Mouse (Mus musculus) cerebellum, adult 8-10 months (tissue): Measurements from ENCODE around the gene Magi1.
A peak's percentile ranks its signal among the peaks of the same experiment; 100 is the strongest.

Experiments used
- DNase-seq: peaks from one replicate; pipeline ENCODE4 v3.0.0; 2022

Gene Magi1

GRCm38 (mm10) chr6:94103581-94103980 lies 180.1 kb downstream of the Magi1 start:
- no peak for DNase-seq

- DNase-seq, result no peak
Measured at GRCm38 (mm10) chr6:94101256-94101655, 182.5 kb downstream of the Magi1 start.

- no peak for DNase-seq
Measured at GRCm38 (mm10) chr6:94094924-94095685, 188.6 kb downstream of the Magi1 start.

- DNase-seq, result no peak
Measured at GRCm38 (mm10) chr6:94092969-94093597, 190.6 kb downstream of the Magi1 start.

GRCm38 (mm10) chr6:94092500-94092899 lies 191.2 kb downstream of the Magi1 start:
- DNase-seq, result no peak

- no peak for DNase-seq
Measured at GRCm38 (mm10) chr6:94086855-94087254, 196.9 kb downstream of the Magi1 start.

- DNase-seq, result no peak
Measured at GRCm38 (mm10) chr6:94084752-94085151, 199.0 kb downstream of the Magi1 start.

GRCm38 (mm10) chr6:94083459-94083858 lies 200.3 kb downstream of the Magi1 start:
- no peak for DNase-seq

- peak; percentile 78 for DNase-seq
Measured at GRCm38 (mm10) chr6:94080933-94081545, 202.7 kb downstream of the Magi1 start.

GRCm38 (mm10) chr6:94078934-94079333 lies 204.8 kb downstream of the Magi1 start:
- DNase-seq, result no peak

GRCm38 (mm10) chr6:94077013-94077412 lies 206.7 kb downstream of the Magi1 start:
- no peak for DNase-seq

GRCm38 (mm10) chr6:94075990-94076389 lies 207.7 kb downstream of the Magi1 start:
- DNase-seq, result no peak

- no peak for DNase-seq
Measured at GRCm38 (mm10) chr6:94075228-94075627, 208.5 kb downstream of the Magi1 start.

GRCm38 (mm10) chr6:94071676-94072075 lies 212.0 kb downstream of the Magi1 start:
- no peak for DNase-seq

- DNase-seq, result no peak
Measured at GRCm38 (mm10) chr6:94070702-94071101, 213.0 kb downstream of the Magi1 start.

GRCm38 (mm10) chr6:94069421-94069820 lies 214.3 kb downstream of the Magi1 start:
- DNase-seq, result no peak

- DNase-seq, result no peak
Measured at GRCm38 (mm10) chr6:94067741-94068450, 215.8 kb downstream of the Magi1 start.

GRCm38 (mm10) chr6:94064832-94065231 lies 218.9 kb downstream of the Magi1 start:
- DNase-seq, result no peak

GRCm38 (mm10) chr6:94063542-94063941 lies 220.2 kb downstream of the Magi1 start:
- DNase-seq, result no peak

- no peak for DNase-seq
Measured at GRCm38 (mm10) chr6:94061424-94061980, 222.2 kb downstream of the Magi1 start.

GRCm38 (mm10) chr6:94060621-94061213 lies 223.0 kb downstream of the Magi1 start:
- DNase-seq, result no peak

GRCm38 (mm10) chr6:94059090-94059489 lies 224.6 kb downstream of the Magi1 start:
- no peak for DNase-seq

- peak; percentile 24 for DNase-seq
Measured at GRCm38 (mm10) chr6:94053920-94054319, 229.8 kb downstream of the Magi1 start.
